Mouse (Mus musculus) kidney, adult 8-10 months (tissue): ENCODE results near the gene Kcmf1.

Experiments
- DNase-seq, 2 experiments: peaks; one replicate each; pipeline ENCODE4 v3.0.0; 2022

Gene Kcmf1

DNA sequence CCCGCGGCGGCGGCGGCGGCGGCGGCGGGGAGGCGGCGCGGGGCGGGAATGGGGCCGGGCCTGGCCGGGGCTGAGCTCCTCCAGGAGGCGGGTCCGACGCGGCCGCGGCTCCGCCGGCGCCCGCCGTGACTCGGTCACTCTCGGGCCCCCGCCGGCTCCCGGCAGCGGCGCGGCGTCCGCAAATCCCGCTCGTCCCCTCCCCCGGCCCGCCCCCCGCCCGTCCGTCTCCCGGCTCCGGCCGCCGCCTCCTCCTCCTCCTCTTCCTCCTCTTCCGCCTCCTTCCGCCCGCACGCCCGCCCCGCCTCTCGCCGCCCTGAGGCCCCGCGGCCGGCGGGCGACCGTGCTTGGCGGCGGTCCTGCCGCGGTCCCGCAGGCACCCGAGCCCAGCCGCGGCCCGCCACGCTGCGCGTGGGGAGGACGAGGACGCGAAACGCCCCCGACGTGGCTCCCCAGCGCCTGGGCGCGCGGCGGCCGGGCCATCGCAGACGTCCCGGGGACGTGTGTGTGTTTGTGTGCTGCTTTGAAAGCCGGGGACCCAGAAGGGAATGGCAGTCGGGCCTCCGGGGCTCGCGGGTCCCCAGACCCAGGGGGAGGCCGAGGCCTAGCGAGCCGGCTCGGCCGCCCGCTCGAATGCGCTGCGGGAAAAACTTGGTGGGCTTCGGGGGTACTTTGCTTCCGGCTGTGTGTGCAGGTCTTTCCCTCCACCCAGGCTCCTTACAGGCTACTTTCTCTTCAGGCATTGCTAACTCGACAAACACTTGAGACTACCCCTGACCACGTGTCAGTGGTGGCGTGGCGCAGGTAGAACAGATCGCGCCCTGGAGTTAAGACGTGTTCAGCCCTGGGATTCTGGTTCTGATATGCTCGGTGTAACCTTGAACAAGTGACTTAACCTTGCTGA is at the start of gene Kcmf1:
Gene Kcmf1 (minus strand): TSS at position 199 of the 901 bp plus-strand sequence.
- DNase-seq: peak; percentile 73 to 79

DNA sequence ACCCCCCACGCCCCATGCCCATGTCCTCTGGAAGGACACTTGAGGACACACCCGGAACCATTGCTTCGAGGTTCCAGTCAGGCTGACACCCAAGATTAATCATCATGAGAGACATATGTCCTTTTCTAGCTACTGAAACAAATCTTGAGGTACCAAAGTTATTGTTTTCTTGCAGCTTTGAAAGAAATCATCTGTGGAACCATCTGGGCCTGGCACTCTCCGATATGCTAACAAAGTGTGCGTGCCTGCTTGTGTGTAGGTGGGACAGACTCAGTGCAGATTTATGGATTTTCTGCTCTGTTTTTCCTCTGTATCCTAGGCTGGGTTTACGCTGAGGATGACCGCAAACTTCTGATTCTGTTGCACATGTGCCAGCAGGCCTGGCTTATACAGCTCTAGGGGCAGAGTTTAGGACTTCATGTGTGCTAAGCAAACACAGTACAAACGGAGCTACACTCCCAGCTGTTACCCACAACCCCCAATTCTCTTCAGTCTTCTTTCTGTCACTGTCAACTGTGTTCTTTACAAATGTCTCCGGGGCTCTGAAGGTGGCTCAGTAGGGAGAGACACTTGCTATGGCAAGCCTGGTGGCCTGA is 49.5 kb upstream of the Kcmf1 start:
- no peak for DNase-seq

DNA sequence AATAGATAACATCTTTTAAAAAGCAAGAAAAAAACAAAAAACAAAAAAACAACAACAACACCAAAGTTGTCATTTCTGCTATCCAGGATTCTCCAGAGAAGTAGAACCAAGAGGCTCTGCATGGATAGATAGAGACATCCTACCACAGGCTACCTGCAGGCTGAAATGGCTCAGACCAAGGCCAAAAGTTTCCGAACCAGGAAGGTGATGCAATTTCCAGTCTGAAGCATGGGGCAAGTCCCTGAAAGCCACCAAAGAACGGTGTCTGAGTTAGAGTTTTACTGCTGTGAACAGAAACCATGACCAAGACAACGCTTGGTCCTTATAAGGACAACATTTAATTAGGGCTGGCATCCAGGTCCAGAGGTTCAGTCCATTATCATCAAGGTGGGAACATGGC is 48.6 kb upstream of the Kcmf1 start:
- no peak for DNase-seq

DNA sequence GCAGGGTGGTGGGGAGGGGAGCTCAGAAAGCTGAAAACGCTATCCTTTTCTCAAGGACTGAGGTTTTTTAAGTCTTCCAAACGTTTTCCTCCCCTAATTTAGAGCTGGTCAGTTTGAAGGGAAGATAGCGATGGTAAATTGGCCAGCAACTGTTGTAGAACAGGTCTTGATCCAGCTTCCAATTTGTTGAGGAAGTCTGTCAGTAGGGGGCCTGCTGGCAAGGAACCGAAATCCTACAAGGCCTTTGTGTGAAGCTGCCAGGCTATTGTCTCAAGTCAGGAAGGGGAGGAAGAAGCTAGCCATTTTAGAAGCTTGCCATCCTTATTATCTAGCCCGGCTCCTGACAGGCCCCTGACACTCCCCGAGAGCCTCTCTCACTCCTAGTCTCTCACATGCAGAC is 48.2 kb upstream of the Kcmf1 start:
- no peak for DNase-seq

DNA sequence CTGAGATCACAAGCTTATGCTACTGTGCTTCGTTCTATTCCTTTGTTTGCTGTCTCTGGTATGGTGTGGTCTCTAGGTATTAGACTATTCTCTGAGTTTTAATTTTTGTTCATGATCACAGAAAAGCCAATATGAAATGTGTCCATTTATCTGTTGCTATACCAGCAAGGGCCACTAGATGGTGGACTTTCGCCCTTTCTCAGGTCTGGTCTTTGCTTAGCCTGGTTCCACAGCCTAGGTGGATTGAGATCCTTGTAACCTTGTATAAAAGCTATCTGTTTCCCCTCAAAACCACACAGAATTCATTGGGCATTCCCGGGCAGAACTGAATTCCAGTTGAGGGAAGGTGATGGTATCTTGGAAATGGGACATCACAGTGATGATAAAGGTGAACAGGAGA is 40.7 kb upstream of the Kcmf1 start:
- DNase-seq: peak in 1 of 2 experiments; percentile 72

DNA sequence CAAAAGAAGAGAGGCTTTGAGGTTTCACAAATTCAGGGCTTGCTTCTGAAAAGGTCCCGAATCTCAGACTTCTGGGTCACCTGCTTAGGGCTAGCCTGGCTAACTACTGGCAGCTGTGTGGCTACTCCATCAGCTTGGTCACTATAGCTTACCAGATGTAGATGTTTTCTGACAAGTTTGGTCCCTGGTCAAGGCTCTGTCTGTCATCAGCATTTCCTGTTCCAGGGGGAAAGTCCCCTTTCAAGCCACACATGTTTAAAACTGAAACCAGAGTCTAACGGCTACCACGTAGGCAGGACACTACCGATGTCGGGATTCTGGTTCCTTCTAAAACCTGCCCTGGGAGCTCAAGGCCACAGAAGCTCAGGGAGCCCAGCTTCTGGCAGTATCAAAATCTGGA is 38.1 kb upstream of the Kcmf1 start:
- DNase-seq: no peak

DNA sequence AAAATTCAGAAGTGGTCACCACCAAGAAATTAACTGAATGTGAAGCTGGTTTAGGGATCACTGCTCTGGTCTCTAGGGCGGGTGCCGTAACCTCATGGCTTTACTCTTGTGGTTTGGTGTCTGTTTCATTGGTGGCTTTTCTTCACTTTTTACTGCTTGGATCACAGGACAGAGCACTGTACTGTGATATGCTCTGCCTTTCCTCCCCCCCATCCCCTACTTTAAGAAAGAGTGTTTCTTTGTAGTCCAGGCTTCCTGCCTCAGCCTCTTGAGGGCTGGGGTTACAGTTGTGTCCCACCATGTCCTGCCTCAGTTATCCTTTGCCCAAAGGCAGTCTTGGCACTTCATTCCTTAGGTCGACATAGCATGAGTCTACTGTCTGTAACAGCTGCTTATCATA is 37.7 kb upstream of the Kcmf1 start:
- DNase-seq: no peak

DNA sequence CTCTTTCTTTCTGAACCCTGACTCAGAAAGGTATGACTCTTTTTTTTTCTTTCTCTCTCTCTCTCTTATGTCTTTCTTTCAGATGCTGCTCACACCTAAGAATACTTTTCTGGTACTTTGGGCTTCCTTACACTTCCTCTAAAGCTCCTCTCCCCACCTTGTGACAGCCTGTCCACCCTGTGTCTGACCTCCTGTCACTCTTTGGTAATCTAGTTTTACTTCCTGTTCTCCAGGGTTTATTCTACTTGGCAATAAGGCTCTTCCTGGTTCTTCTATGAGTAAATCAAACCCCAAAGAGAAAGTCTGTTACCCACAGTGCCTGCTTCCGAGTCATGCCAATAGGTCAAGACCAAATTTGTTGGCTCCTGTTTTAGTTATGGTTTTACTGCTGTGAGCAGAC is 33.2 kb upstream of the Kcmf1 start:
- DNase-seq: no peak

DNA sequence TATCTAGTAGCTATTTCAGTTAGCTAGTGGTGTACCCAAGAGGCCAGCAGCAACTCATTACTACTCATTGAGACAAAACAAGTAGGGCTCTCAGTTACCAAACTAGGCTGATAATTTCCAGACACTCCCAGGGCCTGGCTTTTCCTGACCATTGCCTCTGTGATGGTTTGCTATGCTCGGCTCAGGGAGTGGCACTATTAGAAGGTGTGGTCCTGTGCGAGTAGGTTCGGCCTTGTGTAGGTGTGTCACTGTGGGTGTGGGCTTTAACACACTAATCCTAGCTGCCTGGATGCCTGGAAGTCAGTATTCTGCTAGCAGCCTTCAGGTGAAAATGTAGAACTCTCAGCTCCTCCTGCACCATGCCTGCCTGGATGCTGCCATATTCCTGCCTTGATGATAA is 31.8 kb upstream of the Kcmf1 start:
- DNase-seq: no peak

DNA sequence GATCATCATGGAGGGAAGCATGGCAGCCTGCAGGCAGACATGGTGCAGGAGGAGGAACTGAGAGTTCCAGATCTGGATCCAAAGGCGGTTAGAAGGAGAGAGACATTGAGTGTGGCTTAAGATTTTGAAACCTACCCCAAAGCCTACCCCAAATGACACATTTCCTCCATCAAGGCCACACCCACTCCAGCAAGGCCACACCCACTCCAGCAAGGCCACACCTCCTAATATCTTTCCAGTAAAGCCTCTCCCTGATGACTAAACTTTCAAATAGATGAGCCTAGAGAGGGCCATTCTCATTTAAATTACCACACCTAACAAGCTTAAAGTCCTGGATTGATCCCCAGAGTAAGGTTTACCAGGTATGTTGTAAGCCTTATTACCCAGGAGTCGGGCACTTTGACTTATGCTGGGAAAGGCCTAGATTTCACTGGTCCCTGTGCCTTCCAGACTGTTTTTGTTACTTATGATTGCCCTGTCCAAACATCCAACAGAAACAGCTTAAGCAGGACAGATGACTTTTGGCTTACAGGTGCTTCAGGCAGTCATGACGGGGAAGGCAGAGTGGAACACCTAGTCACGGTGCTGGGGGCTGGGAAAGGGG is 30.1 kb upstream of the Kcmf1 start:
- DNase-seq: no peak

DNA sequence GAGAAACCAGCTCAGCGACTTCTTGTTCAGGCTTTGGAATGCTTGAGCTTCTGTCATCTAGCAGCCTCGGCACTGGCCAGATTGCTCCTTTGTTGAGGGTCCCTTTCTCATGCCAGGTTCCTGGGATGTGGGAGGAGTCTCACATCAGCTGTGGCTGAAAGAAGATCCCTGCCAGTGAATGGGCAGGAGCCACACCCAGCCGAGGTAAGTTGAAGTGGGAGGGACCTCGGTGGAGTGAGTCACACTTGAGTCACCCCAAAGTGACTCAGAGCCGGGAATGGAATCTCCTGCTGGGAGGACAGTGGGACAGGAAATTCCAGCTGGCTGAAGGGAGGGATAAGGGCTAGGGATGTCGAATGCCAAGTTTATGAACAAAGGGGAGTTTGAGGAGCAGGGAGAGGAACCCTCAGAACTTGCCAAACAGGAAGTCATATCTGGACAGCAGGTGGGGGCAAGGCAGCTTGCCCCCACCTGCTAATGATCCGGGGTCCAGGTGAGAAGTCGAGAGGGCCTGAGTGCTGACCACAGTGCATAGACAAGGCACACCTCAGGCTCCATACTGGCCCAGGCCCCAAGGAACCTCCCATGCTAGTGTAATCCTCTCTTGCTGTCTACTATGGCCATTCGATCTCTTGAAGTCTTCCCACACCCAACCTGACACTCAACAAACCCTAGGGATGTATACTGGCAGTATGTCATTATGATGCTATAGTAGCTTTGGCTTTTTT is 27.1 kb upstream of the Kcmf1 start:
- peak; percentile 29 to 41 for DNase-seq

DNA sequence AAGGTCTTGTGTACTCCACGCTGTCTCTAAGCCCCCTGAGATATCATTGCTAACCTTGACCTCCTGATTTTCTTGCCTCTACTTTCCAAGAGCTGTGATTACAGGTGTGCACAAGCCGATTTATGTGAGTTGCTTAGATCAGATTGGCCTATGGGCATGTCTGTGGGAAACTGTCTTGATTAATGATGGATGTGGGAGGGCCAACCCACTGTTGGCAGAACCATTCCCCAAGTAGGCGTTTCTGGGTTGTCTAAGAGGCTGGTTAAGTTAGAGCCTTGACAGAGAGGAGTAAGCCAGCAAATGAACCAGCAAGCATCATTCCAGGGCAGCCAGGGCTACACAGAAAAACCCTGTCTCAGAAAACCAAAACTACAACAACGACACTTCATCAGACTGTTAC is 26.3 kb upstream of the Kcmf1 start:
- DNase-seq: no peak

DNA sequence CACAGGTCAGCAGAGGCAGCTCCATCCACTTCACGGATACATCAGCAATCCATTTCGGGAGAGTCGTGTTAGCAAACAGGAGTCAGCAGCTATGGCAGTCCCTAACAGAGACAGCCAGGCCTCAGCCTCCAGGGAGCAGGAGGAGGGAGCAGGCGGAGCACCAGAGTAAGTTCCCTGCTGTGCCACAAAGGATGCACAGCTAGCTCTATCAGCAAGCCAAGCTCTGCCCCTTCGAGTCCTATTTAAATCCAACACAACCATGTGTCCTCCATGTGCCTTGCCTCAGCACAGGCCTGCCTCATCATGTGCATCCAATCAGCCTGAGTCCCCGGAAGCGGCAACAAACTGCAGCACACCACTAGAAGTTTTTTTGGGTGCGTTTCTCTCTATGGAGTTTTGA is 23.6 kb upstream of the Kcmf1 start:
- DNase-seq: no peak

DNA sequence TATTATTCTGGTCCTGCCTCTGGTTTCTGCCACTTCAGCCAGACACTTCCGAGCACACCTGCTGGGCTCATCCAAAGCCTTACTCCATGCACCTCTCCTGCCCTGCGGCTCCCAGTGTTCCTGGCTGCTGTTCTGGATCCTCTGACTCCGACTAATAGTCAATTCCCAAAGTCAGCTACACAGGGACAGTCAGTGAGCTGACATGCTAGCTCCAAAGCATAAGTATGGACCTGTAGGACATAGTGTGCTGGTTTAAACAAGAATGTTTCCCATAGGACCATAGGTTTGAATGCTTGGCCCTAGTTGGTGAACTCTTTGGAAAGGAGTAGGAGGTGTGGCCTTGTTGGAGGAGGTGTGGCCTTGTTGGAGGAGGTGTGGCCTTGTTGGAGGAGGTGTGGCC is 21.3 kb upstream of the Kcmf1 start:
- DNase-seq: no peak

DNA sequence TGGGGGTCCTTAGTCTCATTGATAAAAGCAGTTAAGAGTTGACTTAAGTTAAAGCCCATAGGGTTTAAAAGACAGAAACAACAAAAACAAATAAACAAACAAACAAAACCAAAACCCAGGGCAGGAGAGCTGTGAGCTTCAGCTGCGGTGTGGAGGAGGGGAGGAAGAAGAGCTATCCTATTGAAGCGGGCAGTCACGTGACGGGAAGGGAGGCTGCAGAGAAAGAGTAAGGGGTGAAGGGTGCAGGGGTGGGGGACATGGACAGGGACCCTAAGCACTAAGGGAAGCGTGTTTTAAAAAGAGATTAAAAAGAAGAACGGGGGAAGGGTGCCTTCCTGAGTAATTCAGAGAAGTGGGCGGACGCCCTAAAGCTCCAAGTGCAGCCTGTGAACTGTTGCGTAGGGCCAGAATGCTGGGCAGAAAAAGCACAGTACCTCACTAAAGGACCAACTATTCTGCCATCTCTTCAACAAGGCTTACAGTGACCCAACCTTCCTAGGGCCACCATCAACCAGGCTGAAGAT is 18.8 kb upstream of the Kcmf1 start:
- no peak for DNase-seq

DNA sequence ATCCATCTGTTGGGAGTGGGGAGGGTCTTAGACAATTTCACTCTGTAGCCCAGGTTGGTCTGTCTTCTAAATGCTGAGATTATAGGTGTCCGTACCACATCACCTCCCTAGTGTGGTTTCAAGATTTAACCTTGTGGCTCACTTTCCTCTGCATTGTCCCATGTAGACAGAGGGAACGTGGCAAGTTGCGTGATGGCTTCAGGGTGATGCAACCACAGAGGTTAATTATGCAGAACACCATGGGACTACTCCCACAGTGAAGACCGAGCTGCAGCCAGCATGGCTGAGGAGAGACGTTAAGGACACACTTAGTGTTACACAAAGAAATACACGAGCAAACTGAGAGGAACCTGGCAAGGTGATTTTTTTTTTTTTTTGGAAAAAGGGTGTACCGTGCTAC is 16.6 kb upstream of the Kcmf1 start:
- no peak for DNase-seq

DNA sequence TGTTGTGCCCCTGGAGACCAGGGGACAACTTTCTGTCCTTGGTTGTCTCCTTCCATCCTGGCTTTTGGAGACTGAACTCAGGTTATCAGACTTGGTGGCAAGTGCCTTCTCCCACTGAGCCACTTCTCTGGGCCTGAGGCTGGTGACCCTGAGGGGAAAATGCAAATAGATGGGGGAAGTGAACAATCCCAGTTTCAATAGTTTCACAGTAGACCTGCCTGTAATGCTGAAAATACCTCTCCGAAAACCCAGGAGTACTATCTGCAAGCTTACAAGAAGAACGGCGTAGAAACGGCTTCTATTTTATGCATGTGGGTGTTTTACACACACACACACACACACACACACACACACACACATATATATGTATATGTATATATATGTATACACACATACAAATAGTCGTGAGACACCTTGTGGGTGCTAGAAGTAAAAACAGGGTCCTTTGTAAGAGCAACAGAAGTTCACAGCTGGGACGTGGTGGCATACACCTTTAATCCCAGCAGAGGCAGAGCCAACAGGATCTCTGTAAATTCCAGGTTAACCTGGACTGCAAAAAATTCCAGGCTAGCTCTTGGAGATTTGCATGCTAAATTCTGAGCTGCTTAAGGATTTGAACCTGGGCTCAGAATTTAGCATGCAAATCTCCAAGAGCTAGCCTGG is 14.4 kb upstream of the Kcmf1 start:
- no peak for DNase-seq

DNA sequence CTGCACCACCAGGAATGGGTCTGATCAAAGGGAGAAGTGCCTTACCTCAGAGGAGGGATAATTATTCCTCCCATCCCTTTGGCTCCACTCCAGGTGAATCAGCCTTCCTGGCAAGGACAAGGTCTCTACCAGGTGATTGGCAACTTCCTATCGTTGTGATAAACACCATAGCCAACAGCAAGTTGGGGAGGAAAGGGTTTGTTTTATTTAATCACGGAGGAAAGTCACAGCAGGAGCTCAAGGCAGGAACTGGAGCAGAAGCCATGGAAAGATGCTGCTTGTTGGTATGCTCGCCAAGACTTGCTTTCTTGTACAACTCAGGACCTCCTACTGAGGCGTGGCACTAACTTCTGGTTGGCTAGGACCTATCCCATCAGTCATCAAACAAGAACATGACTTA is 11.5 kb upstream of the Kcmf1 start:
- DNase-seq: no peak

DNA sequence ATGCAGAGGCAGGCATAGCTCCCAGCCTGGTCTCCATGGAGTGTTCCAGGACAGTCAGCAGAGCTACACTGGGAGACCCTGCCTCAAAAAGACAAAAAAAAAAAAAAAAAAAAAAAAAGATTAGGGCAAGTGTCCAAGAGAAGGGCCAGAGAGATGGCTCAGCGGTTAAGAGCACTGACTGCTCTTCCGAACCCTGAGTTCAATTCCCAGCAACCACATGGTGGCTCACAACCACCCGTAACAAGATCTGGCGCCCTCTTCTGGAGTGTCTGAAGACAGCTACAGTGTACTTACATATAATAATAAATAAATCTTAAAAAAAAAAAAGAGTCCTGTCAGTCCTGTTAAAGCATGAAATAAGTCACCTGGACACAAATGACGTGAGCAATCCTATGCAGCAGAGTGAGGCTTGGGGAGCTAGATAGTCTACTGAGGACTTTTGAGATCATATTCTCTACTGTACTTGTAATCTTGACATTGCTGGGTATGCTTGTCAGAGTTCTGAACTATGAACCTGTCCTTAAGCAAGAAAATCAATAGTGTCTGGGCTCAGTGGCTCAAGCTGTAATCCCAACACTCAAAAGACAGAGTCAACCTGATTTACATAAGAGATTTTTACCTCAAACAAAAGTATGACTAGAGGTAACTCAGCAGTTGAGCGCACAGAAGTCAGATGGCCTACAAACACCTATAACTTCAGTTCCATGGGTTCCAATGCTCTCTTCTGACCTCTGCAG is 2.6 kb upstream of the Kcmf1 start:
- no peak for DNase-seq

DNA sequence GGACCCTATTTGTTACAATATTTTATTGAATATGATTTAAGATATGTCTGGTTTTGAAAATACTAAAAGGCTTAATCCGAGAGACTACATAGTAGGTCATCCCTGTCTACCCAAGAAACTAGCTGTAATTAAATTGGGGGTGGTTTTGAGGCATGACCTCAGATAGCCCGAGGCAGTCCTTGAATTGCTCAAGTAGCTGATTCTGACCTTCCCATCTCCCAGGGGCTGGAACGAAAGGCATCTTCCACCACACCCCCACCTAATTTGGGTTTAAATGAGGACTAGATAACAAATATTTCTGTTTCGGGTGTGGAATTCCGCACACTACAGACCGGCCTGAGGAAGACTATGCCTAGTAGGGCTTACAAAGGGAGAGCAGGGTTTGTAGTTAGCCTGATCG is 1.2 kb upstream of the Kcmf1 start:
- no peak for DNase-seq

DNA sequence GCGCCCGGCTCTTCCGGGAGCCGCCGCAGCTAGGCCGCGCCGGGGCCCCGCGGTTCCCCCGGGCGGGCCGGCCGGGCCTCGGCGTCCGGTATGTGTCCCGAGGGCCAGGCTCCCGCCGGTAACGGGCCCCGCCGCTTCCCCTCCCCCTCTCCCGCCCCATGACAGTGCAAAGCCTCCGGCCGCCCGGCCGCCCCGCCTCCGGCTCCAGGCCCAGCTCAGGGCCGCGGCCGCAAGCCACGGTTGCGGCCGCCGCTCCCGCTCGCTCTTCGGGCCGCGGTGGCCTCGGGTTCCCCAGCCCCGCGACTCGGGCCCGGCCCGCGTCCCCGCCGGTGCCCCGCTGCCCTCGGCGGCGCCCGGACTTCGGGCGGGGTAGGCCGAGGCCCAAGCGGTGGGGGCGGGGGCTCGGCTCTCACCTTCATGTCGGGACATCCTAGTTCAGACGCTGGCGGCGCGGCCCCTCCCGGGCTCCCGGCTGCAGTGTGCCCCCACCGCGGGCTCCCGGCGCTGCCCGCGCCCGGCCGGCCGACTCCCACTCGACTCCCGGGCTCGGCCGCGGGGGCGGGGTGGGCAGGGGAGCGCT is 488 bp downstream of the Kcmf1 start:
- peak in 1 of 2 experiments; percentile 65 for DNase-seq
